Mouse (Mus musculus): ENCODE data around the gene Rars. TPM values are rescaled to one million over a fixed set of nuclear protein-coding genes. Genes with fewer than 3 reads are reported as not detected.

Rars gene
- 123 TPM for polyA plus RNA-seq (2021)

GRCm38 (mm10) chr11:35834022-35834760 is at the start of gene Rars:
Gene Rars, minus strand, starts transcription at chr11:35834506.
- in situ Hi-C loops (cut with MboI; ENCODE audit: low pct_unique_long_range_greater_than_20kb), result loop anchor here (10.0 kb wide), 1 partner anchor 151 kb away; the partner anchor contains the start of gene Wwc1
- peak; percentile 88 for ATAC-seq
- POLR2A ChIA-PET, result no interaction called here
- peak; percentile 99 for TF ChIP-seq CTCF (IDR thresholded peaks at IDR 0.05)
- peak; percentile 69 for DNase-seq (ENCODE audit: low read depth, low spot score)
- no peaks in the 10 kb centered on the region for H3K27me3 ChIP-seq
- CTCF ChIA-PET, result no interaction called here

GRCm38 (mm10) chr11:35882777-35883176 is 48.5 kb upstream of the Rars start:
- H3K27me3 ChIP-seq, result no peaks in the 10 kb centered on the region
- ATAC-seq (no peak), DNase-seq (ENCODE audit: low read depth, low spot score) (no peak)
- POLR2A ChIA-PET, result no interaction called here
- in situ Hi-C loops (cut with MboI; ENCODE audit: low pct_unique_long_range_greater_than_20kb), result no loop called here
- TF ChIP-seq CTCF (IDR thresholded peaks at IDR 0.05), result no peak
- CTCF ChIA-PET, result no interaction called here

- ATAC-seq (peak; percentile 60), DNase-seq (ENCODE audit: low read depth, low spot score) (no peak)
- ChIA-PET POLR2A (interaction anchor here (0.9 kb wide), 1 partner anchor 37 kb away, joined by 3 read pairs; no protein-coding TSS in a partner anchor), CTCF (interaction anchor here (1.1 kb wide), 1 partner anchor 9 kb away, joined by 3 read pairs; no protein-coding TSS in a partner anchor)
- no peak for TF ChIP-seq CTCF (IDR thresholded peaks at IDR 0.05)
- in situ Hi-C loops (cut with MboI; ENCODE audit: low pct_unique_long_range_greater_than_20kb), result no loop called here
- no peaks in the 10 kb centered on the region for H3K27me3 ChIP-seq
Measured at GRCm38 (mm10) chr11:35878559-35878897, 44.2 kb upstream of the Rars start.

- in situ Hi-C loops (cut with MboI; ENCODE audit: low pct_unique_long_range_greater_than_20kb), result no loop called here
- no peaks in the 10 kb centered on the region for H3K27me3 ChIP-seq
- no peak for TF ChIP-seq CTCF (IDR thresholded peaks at IDR 0.05)
- DNase-seq (ENCODE audit: low read depth, low spot score) (peak; percentile 25), ATAC-seq (peak; percentile 33)
- ChIA-PET CTCF (interaction anchor here (1.1 kb wide), 1 partner anchor 8 kb away, joined by 3 read pairs; no protein-coding TSS in a partner anchor), POLR2A (no interaction called here)
Measured at GRCm38 (mm10) chr11:35877651-35878558, 43.6 kb upstream of the Rars start.

GRCm38 (mm10) chr11:35873624-35874244 is 39.4 kb upstream of the Rars start:
- DNase-seq (ENCODE audit: low read depth, low spot score) (no peak), ATAC-seq (no peak)
- in situ Hi-C loops (cut with MboI; ENCODE audit: low pct_unique_long_range_greater_than_20kb), result no loop called here
- ChIA-PET CTCF (interaction anchor here (2.1 kb wide), 1 partner anchor 10 kb away, joined by 4 read pairs; no protein-coding TSS in a partner anchor), POLR2A (interaction anchor here (0.8 kb wide), 2 partner anchors 23 to 26 kb away, joined by 3 read pairs; no protein-coding TSS in a partner anchor)
- no peak for TF ChIP-seq CTCF (IDR thresholded peaks at IDR 0.05)
- no peaks in the 10 kb centered on the region for H3K27me3 ChIP-seq

GRCm38 (mm10) chr11:35870961-35871360 is 36.7 kb upstream of the Rars start:
- ATAC-seq (no peak), DNase-seq (ENCODE audit: low read depth, low spot score) (no peak)
- CTCF ChIA-PET, result interaction anchor here (1.5 kb wide), 1 partner anchor 129 kb away, joined by 3 read pairs; no protein-coding TSS in a partner anchor
- in situ Hi-C loops (cut with MboI; ENCODE audit: low pct_unique_long_range_greater_than_20kb), result no loop called here
- no peak for TF ChIP-seq CTCF (IDR thresholded peaks at IDR 0.05)
- H3K27me3 ChIP-seq, result no peaks in the 10 kb centered on the region
- POLR2A ChIA-PET, result no interaction called here

GRCm38 (mm10) chr11:35866140-35866539 is 31.8 kb upstream of the Rars start:
- POLR2A ChIA-PET, result no interaction called here
- no peaks in the 10 kb centered on the region for H3K27me3 ChIP-seq
- in situ Hi-C loops (cut with MboI; ENCODE audit: low pct_unique_long_range_greater_than_20kb), result no loop called here
- ATAC-seq, result no peak
- DNase-seq (ENCODE audit: low read depth, low spot score), result no peak
- TF ChIP-seq CTCF (IDR thresholded peaks at IDR 0.05), result no peak
- CTCF ChIA-PET, result no interaction called here

- ChIA-PET CTCF (no interaction called here), POLR2A (no interaction called here)
- DNase-seq (ENCODE audit: low read depth, low spot score), result no peak
- TF ChIP-seq CTCF (IDR thresholded peaks at IDR 0.05), result no peak
- no peak for ATAC-seq
- in situ Hi-C loops (cut with MboI; ENCODE audit: low pct_unique_long_range_greater_than_20kb), result no loop called here
- no peaks in the 10 kb centered on the region for H3K27me3 ChIP-seq
Measured at GRCm38 (mm10) chr11:35864981-35865604, 30.8 kb upstream of the Rars start.

- in situ Hi-C loops (cut with MboI; ENCODE audit: low pct_unique_long_range_greater_than_20kb), result no loop called here
- ATAC-seq (no peak), DNase-seq (ENCODE audit: low read depth, low spot score) (no peak)
- CTCF ChIA-PET, result interaction anchor here (1.8 kb wide), 1 partner anchor 11 kb away, joined by 4 read pairs; no protein-coding TSS in a partner anchor
- POLR2A ChIA-PET, result interaction anchor here (0.6 kb wide), 1 partner anchor 21 kb away, joined by 3 read pairs; no protein-coding TSS in a partner anchor
- H3K27me3 ChIP-seq, result no peaks in the 10 kb centered on the region
- no peak for TF ChIP-seq CTCF (IDR thresholded peaks at IDR 0.05)
Measured at GRCm38 (mm10) chr11:35863653-35864052, 29.3 kb upstream of the Rars start.

Measured in Patski (cell line).